Mouse (Mus musculus): ENCODE results near the gene Wnt9a.

GRCm38 (mm10) chr11:59316517-59316916, 9.8 kb downstream of the Wnt9a start:
- no peak for TF ChIP-seq POLR2A (IDR thresholded peaks at IDR 0.05; ENCODE audit: insufficient read depth, low read length)
- no peak for TF ChIP-seq CTCF (IDR thresholded peaks at IDR 0.05; ENCODE audit: low read depth, low read length)
- TF ChIP-seq EP300 (IDR thresholded peaks at IDR 0.05; ENCODE audit: insufficient read depth, low read depth, low read length) = no peak
